ENCODE assay signal across 11 mouse cellular contexts in genomic region chr19:6445761-6446423, GRCm38 (mm10). TPM values are rescaled to one million over a fixed set of nuclear protein-coding genes. Genes with fewer than 3 reads are reported as not detected.
DNase-seq lines count a peak whose midpoint lies in the region; ATAC-seq and TF ChIP-seq lines count a peak whose summit lies in the region.
"Had no signal": no experiment of that assay in that cellular context is flagged by ENCODE, and none has a peak within 500 bp of the region (broad histone marks: within the 10 kb centered on the region; RNA-seq: fewer than 3 reads in every experiment).

No protein-coding gene starts in this region.

- WGBS in forebrain, postnatal 0 days = 8% methylated on average over 10 of the region's 10 CpGs
- 5% methylated on average over 10 of the region's 10 CpGs for WGBS in midbrain, postnatal 0 days

- H3K4me1 ChIP-seq in forebrain, postnatal 0 days (ENCODE audit: insufficient read depth) = peaks cover 41% of the 10 kb centered on the region
- peaks cover 42% of the 10 kb centered on the region for H3K4me1 ChIP-seq in midbrain, postnatal 0 days (ENCODE audit: insufficient read depth, low read length)

- peak; percentile 88 for ATAC-seq in forebrain, postnatal 0 days
- ATAC-seq in midbrain, postnatal 0 days (ENCODE audit: low FRiP score) = peak; percentile 88
- ATAC-seq: intestine, postnatal 0 days had no signal

- H3K9ac ChIP-seq in forebrain, postnatal 0 days = peak overlapping the region; percentile 3
- H3K9ac ChIP-seq in midbrain, postnatal 0 days (replicated peaks; ENCODE audit: low read length, poor library complexity, severe bottlenecking) = peak overlapping the region; percentile 52
- H3K9ac ChIP-seq: liver, embryonic 15.5 days had no signal

- DNase-seq in layer of hippocampus, postnatal 10 days (ENCODE audit: low spot score in 2 of 2) = peak; percentile 55 to 64
- no peak for DNase-seq in layer of hippocampus, postnatal 36 days
- DNase-seq in embryo, embryonic 10 days (ENCODE audit: low spot score) = peak; percentile 81
- DNase-seq in forebrain, postnatal 0 days = peak; percentile 81
- DNase-seq in midbrain, postnatal 0 days (ENCODE audit: low spot score) = peak; percentile 91
- DNase-seq in adrenal gland, postnatal 36 days = no peak
- no peak for DNase-seq in ovary, postnatal 36 days (ENCODE audit: low spot score)
- DNase-seq in cerebellum, adult 9-11 months = no peak

- no peaks in the 10 kb centered on the region for H3K9me3 ChIP-seq in forebrain, postnatal 0 days (ENCODE audit: low read length)
- H3K9me3 ChIP-seq in midbrain, postnatal 0 days (ENCODE audit: low read length) = no peaks in the 10 kb centered on the region
- H3K9me3 ChIP-seq: liver, embryonic 15.5 days had no signal

- peak overlapping the region; percentile 68 for H3K27ac ChIP-seq in forebrain, postnatal 0 days (ENCODE audit: low read depth, low read length)
- H3K27ac ChIP-seq in midbrain, postnatal 0 days (ENCODE audit: low read depth, low read length) = peak overlapping the region; percentile 85
- H3K27ac ChIP-seq: liver, embryonic 15.5 days had no signal

- peak overlapping the region; percentile 31 for H3K4me2 ChIP-seq in forebrain, postnatal 0 days (ENCODE audit: low read depth)
- H3K4me2 ChIP-seq in midbrain, postnatal 0 days (ENCODE audit: low read depth, low read length, poor library complexity, severe bottlenecking) = peak overlapping the region; percentile 42
- H3K4me2 ChIP-seq: liver, embryonic 15.5 days had no signal

- no peaks in the 10 kb centered on the region for H3K27me3 ChIP-seq in forebrain, postnatal 0 days (ENCODE audit: insufficient read depth, low read length)
- H3K27me3 ChIP-seq in midbrain, postnatal 0 days (ENCODE audit: insufficient read depth, low read length) = no peaks in the 10 kb centered on the region

- TF ChIP-seq CTCF in forebrain, postnatal 0 days (IDR thresholded peaks at IDR 0.05; ENCODE audit: low read depth) = no peak
- TF ChIP-seq CTCF in midbrain, postnatal 0 days (IDR thresholded peaks at IDR 0.05) = peak; percentile 28; the same call in 1 of the 2 replicates

- H3K4me3 ChIP-seq in forebrain, postnatal 0 days (ENCODE audit: low read depth, low read length) = no peak overlapping the region
- H3K4me3 ChIP-seq in midbrain, postnatal 0 days (ENCODE audit: low read depth, low read length) = 0 out of 2 replicates have a peak overlapping the region, but pooled peaks have one; percentile 9
- H3K4me3 ChIP-seq: liver, embryonic 15.5 days; myocyte had no signal

- no peaks in the 10 kb centered on the region for H3K36me3 ChIP-seq in forebrain, postnatal 0 days (ENCODE audit: insufficient read depth)
- peaks cover 5% of the 10 kb centered on the region; the same call in 1 of the 2 replicates for H3K36me3 ChIP-seq in midbrain, postnatal 0 days (ENCODE audit: insufficient read depth, low read length)
- H3K36me3 ChIP-seq: liver, embryonic 15.5 days had no signal

RNA-seq across cellular contexts. Expression of gene Nrxn2, which starts 27.4 kb away (rescaled TPM):
- total RNA-seq in layer of hippocampus, postnatal 10 days (2021) = 100 to 1,000 TPM; 683 to 691 TPM
- total RNA-seq in layer of hippocampus, postnatal 36 days (2021) = 100 to 1,000 TPM; 399 to 414 TPM
- 213 and 256 TPM in 2 replicates for total RNA-seq in forebrain, postnatal 0 days (2014; rRNA removed)
- polyA plus RNA-seq in forebrain, postnatal 0 days (2015; fragmentation: Nextera tagmentation; extraction: Ambion mirVana) = 45.1 and 49.4 TPM in 2 replicates
- 382 and 409 TPM in 2 replicates for total RNA-seq in midbrain, postnatal 0 days (2014; rRNA removed)
- 74.3 and 75.7 TPM in 2 replicates for polyA plus RNA-seq in midbrain, postnatal 0 days (2015; fragmentation: Nextera tagmentation; extraction: Ambion mirVana)
- 1 to 10 TPM; 9.2 TPM for total RNA-seq in adrenal gland, postnatal 36 days (2021)

RNA-seq across cellular contexts. Expression of gene Rasgrp2, which starts 46.8 kb away (rescaled TPM):
- total RNA-seq in layer of hippocampus, postnatal 10 days (2021) = 10 to 100 TPM; 93.5 to 99.9 TPM
- 10 to 100 TPM; 23.8 to 34.5 TPM for total RNA-seq in layer of hippocampus, postnatal 36 days (2021)
- total RNA-seq in forebrain, postnatal 0 days (2014; rRNA removed) = 125 and 170 TPM in 2 replicates
- 130 and 150 TPM in 2 replicates for polyA plus RNA-seq in forebrain, postnatal 0 days (2015; fragmentation: Nextera tagmentation; extraction: Ambion mirVana)
- total RNA-seq in midbrain, postnatal 0 days (2014; rRNA removed) = 250 and 291 TPM in 2 replicates
- 232 and 264 TPM in 2 replicates for polyA plus RNA-seq in midbrain, postnatal 0 days (2015; fragmentation: Nextera tagmentation; extraction: Ambion mirVana)
- 10 to 100 TPM; 28.7 to 34.4 TPM for total RNA-seq in adrenal gland, postnatal 36 days (2021)

Comparison
In these comparisons a context has a peak if more than half of its experiments do, and no peak if none do; other contexts are left out.
1. DNase-seq: peak in layer of hippocampus, postnatal 10 days (2 of 2), embryo, embryonic 10 days (single experiment), forebrain, postnatal 0 days (single experiment) and midbrain, postnatal 0 days (single experiment); none in layer of hippocampus, postnatal 36 days (0 of 2), adrenal gland, postnatal 36 days (0 of 2), ovary, postnatal 36 days (single experiment) and cerebellum, adult 9-11 months (single experiment).
2. RNA of gene Nrxn2, which starts 27.4 kb away (total RNA-seq): 683 to 691 TPM in layer of hippocampus, postnatal 10 days, 399 to 414 TPM in layer of hippocampus, postnatal 36 days, 382 to 409 TPM in midbrain, postnatal 0 days and 213 to 256 TPM in forebrain, postnatal 0 days; 9.2 TPM in adrenal gland, postnatal 36 days; every median in the first group is over 10 times any median in the second.